Mouse (Mus musculus) liver, embryonic 14.5 days (tissue): ENCODE measurements around the gene Rab12.

Source experiments
- CTCF ChIP-seq: IDR thresholded peaks from 2 replicates; pipeline ENCODE4 v1.5.1; 2016; ENCODE audit warnings: antibody characterized with exemption, low read depth, control low read depth
- EP300 ChIP-seq: IDR thresholded peaks from 2 replicates; pipeline ENCODE4 v1.6.1; 2016; ENCODE audit warnings: antibody characterized with exemption, low read depth

DNA sequence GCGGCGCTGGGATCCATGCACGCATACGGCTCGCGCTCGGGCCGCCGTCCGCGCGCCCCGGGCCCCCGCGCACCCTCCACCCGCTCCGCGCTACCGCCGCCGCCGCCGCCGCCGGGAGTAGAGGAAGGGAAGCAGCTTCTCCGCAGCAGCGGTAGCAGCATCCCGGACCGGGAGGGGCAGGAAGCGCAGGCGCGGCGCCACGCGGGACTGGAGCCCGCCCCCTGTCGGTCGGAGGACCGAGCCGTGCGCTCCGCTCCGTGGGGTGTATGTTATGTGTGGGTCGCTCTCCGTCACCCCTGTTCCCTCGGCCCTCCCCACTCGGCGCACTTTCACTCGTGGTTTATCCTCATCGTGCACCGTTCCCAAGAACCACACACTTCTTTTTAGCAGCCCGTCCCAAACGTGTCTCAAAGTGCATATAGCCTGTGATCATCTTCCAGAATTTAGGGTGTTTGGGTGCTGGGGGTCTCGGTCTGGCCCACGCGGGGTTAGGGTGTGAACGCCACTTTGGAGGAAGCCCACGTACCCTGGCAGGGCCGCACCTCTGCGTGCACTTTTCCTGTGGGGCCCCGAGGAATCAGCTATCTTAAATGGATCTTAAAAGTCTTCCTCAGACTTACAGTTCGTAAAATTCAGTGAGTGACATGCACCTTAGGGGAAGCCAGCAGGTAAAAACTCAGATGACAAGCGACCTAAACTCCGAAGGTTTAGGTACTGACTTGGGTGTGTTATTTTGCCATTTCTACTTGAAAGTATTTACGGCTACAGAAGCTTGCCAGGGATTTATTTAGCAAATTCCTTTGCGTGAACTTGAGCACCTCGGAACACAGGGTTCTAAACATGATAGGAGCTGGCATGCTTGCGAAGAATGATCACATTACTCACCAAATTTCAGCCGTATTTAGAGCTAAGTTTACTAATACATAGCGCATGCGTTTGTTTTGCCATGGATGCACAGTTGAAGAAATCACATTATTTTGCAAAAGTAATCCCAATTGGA is at the start of gene Rab12:
- TF ChIP-seq CTCF = peak; percentile 89
- no peak for TF ChIP-seq EP300
